Mouse (Mus musculus) heart, embryonic 12.5 days (tissue): Measurements from ENCODE around the gene Ntng1. TPM values are rescaled to one million over a fixed set of nuclear protein-coding genes. Genes with fewer than 3 reads are reported as not detected.

ENCODE experiments used
- ATAC-seq: fragments of 200-750 bp; cut with Nextera tagmentation; 2 replicates; pipeline ENCODE4 v1.8.0; 2017; ENCODE audit warnings: moderate TSS enrichment, moderate library complexity; ENCODE audit not compliant: insufficient number of reproducible peaks, low FRiP score
- H3K27ac ChIP-seq: fragments of 300-500 bp; sonication (generic); 2 replicates; pipeline ENCODE4 v1.5.1; 2016; ENCODE audit warnings: mild to moderate bottlenecking, moderate library complexity; ENCODE audit not compliant: poor library complexity, severe bottlenecking
- H3K27me3 ChIP-seq: fragments of 300-500 bp; sonication (generic); replicated peaks from 2 replicates; pipeline ENCODE4 v1.6.1; 2016; ENCODE audit warnings: mild to moderate bottlenecking, moderate library complexity
- H3K36me3 ChIP-seq: fragments of 300-500 bp; sonication (generic); 2 replicates; pipeline ENCODE4 v1.6.1; 2016; ENCODE audit warnings: mild to moderate bottlenecking, moderate library complexity
- H3K4me1 ChIP-seq: fragments of 300-500 bp; sonication (generic); replicated peaks from 2 replicates; pipeline ENCODE4 v1.6.1; 2016; ENCODE audit warnings: mild to moderate bottlenecking
- H3K4me2 ChIP-seq: fragments of 300-500 bp; sonication (generic); 2 replicates; pipeline ENCODE4 v1.6.1; 2016; ENCODE audit warnings: mild to moderate bottlenecking, moderate library complexity
- H3K4me3 ChIP-seq: fragments of 300-500 bp; sonication (generic); 2 replicates; pipeline ENCODE4 v1.5.1; 2016; ENCODE audit warnings: mild to moderate bottlenecking
- H3K9ac ChIP-seq: fragments of 300-500 bp; sonication (generic); 2 replicates; pipeline ENCODE4 v1.6.1; 2016; ENCODE audit warnings: mild to moderate bottlenecking, moderate library complexity
- H3K9me3 ChIP-seq: fragments of 300-500 bp; sonication (generic); replicated peaks from 2 replicates; pipeline ENCODE4 v1.6.1; 2016; ENCODE audit warnings: mild to moderate bottlenecking, moderate library complexity
- WGBS: fragments of 180-500 bp; shearing (Covaris S2); methylation state at CpG from one replicate; pipeline ENCODE4 v1.1.7; 2016; 5-methylcytosine and 5-hydroxymethylcytosine counted together
- polyA plus RNA-seq: library from polyadenylated mRNA; unstranded; fragments of >200 nt; fragmentation: Nextera tagmentation; extraction: Ambion mirVana; gene quantifications from 2 replicates; pipeline ENCODE4 v1.2.1, GENCODE M21; 2016

Ntng1 gene
- polyA plus RNA-seq, 1 experiment from 2014 or later: 0.26 TPM

GRCm38 (mm10) chr3:110131043-110131891 is 12.5 kb downstream of the Ntng1 start:
- no peaks in the 10 kb centered on the region for H3K27me3 ChIP-seq
- no peak overlapping the region for H3K27ac ChIP-seq
- WGBS: 51% methylated on average over 18 of the region's 18 CpGs
- no peaks in the 10 kb centered on the region for H3K36me3 ChIP-seq
- H3K4me2 ChIP-seq: peak overlapping the region; percentile 39
- no peaks in the 10 kb centered on the region for H3K4me1 ChIP-seq
- no peaks in the 10 kb centered on the region for H3K9me3 ChIP-seq
- ATAC-seq: no peak
- no peak overlapping the region for H3K9ac ChIP-seq
- H3K4me3 ChIP-seq: no peak overlapping the region

GRCm38 (mm10) chr3:110129607-110130006 is 14.2 kb downstream of the Ntng1 start:
- no peak overlapping the region for H3K4me2 ChIP-seq
- no peak overlapping the region for H3K9ac ChIP-seq
- H3K4me1 ChIP-seq: no peaks in the 10 kb centered on the region
- no peak overlapping the region for H3K4me3 ChIP-seq
- H3K36me3 ChIP-seq: no peaks in the 10 kb centered on the region
- no peaks in the 10 kb centered on the region for H3K27me3 ChIP-seq
- H3K27ac ChIP-seq: no peak overlapping the region
- ATAC-seq: no peak
- H3K9me3 ChIP-seq: no peaks in the 10 kb centered on the region
- 58% methylated on average over 6 of the region's 6 CpGs for WGBS

- Histone ChIP-seq H3K4me3 (no peak overlapping the region), H3K27ac (no peak overlapping the region), H3K9ac (no peak overlapping the region), H3K4me1 (no peaks in the 10 kb centered on the region), H3K27me3 (no peaks in the 10 kb centered on the region), H3K4me2 (no peak overlapping the region), H3K36me3 (no peaks in the 10 kb centered on the region), H3K9me3 (no peaks in the 10 kb centered on the region)
- 48% methylated on average over 2 of the region's 2 CpGs for WGBS
- ATAC-seq: no peak
These were observed 37.8 kb downstream of the Ntng1 start for GRCm38 (mm10) chr3:110105982-110106381.

- no peak overlapping the region for H3K4me3 ChIP-seq
- H3K27ac ChIP-seq: no peak overlapping the region
- 73% methylated on average over 2 of the region's 2 CpGs for WGBS
- H3K36me3 ChIP-seq: no peaks in the 10 kb centered on the region
- no peaks in the 10 kb centered on the region for H3K27me3 ChIP-seq
- no peak overlapping the region for H3K9ac ChIP-seq
- H3K4me1 ChIP-seq: no peaks in the 10 kb centered on the region
- ATAC-seq: no peak
- no peaks in the 10 kb centered on the region for H3K9me3 ChIP-seq
- no peak overlapping the region for H3K4me2 ChIP-seq
These were observed 49.4 kb downstream of the Ntng1 start for GRCm38 (mm10) chr3:110094407-110094806.

GRCm38 (mm10) chr3:110094003-110094402 is 49.8 kb downstream of the Ntng1 start:
- Histone ChIP-seq H3K4me1 (no peaks in the 10 kb centered on the region), H3K4me3 (no peak overlapping the region), H3K4me2 (no peak overlapping the region), H3K27ac (no peak overlapping the region), H3K36me3 (no peaks in the 10 kb centered on the region), H3K9me3 (no peaks in the 10 kb centered on the region), H3K9ac (no peak overlapping the region), H3K27me3 (no peaks in the 10 kb centered on the region)
- WGBS: 63% methylated on average over 3 of the region's 3 CpGs
- no peak for ATAC-seq

- Histone ChIP-seq H3K9ac (no peak overlapping the region), H3K9me3 (no peaks in the 10 kb centered on the region), H3K4me2 (no peak overlapping the region), H3K4me1 (no peaks in the 10 kb centered on the region), H3K27ac (no peak overlapping the region), H3K27me3 (no peaks in the 10 kb centered on the region), H3K36me3 (no peaks in the 10 kb centered on the region), H3K4me3 (no peak overlapping the region)
- ATAC-seq: no peak
- 89% methylated on average over 3 of the region's 3 CpGs for WGBS
These were observed 51.3 kb downstream of the Ntng1 start for GRCm38 (mm10) chr3:110092521-110092920.

- Histone ChIP-seq H3K4me3 (no peak overlapping the region), H3K4me1 (no peaks in the 10 kb centered on the region), H3K27ac (no peak overlapping the region), H3K27me3 (no peaks in the 10 kb centered on the region), H3K4me2 (no peak overlapping the region), H3K9me3 (no peaks in the 10 kb centered on the region), H3K9ac (no peak overlapping the region), H3K36me3 (no peaks in the 10 kb centered on the region)
- WGBS: 71% methylated on average over 6 of the region's 6 CpGs
- ATAC-seq: no peak
These were observed 56.6 kb downstream of the Ntng1 start for GRCm38 (mm10) chr3:110087189-110087588.

- no peaks in the 10 kb centered on the region for H3K4me1 ChIP-seq
- no peak overlapping the region for H3K4me2 ChIP-seq
- no peak for ATAC-seq
- WGBS: 46% methylated on average over 2 of the region's 2 CpGs
- H3K36me3 ChIP-seq: no peaks in the 10 kb centered on the region
- H3K4me3 ChIP-seq: no peak overlapping the region
- no peak overlapping the region for H3K27ac ChIP-seq
- H3K9ac ChIP-seq: no peak overlapping the region
- no peaks in the 10 kb centered on the region for H3K27me3 ChIP-seq
- no peaks in the 10 kb centered on the region for H3K9me3 ChIP-seq
These were observed 58.5 kb downstream of the Ntng1 start for GRCm38 (mm10) chr3:110085336-110085735.

- Histone ChIP-seq H3K27ac (no peak overlapping the region), H3K4me3 (no peak overlapping the region), H3K4me1 (0 out of 2 replicates have a peak, but pooled peaks cover 2% of the 10 kb centered on the region), H3K36me3 (no peaks in the 10 kb centered on the region), H3K27me3 (no peaks in the 10 kb centered on the region), H3K9ac (no peak overlapping the region), H3K4me2 (no peak overlapping the region), H3K9me3 (no peaks in the 10 kb centered on the region)
- no peak for ATAC-seq
- WGBS: 83% methylated on average over 6 of the region's 6 CpGs
These were observed 79.0 kb downstream of the Ntng1 start for GRCm38 (mm10) chr3:110064709-110065256.

GRCm38 (mm10) chr3:110055915-110056314 is 87.9 kb downstream of the Ntng1 start:
- Histone ChIP-seq H3K36me3 (no peaks in the 10 kb centered on the region), H3K27ac (no peak overlapping the region), H3K27me3 (no peaks in the 10 kb centered on the region), H3K4me2 (no peak overlapping the region), H3K4me3 (no peak overlapping the region), H3K9ac (no peak overlapping the region), H3K9me3 (0 out of 2 replicates have a peak, but pooled peaks cover 6% of the 10 kb centered on the region), H3K4me1 (no peaks in the 10 kb centered on the region)
- 80% methylated on average over 6 of the region's 6 CpGs for whole genome bisulfite sequencing
- ATAC-seq: no peak

- Histone ChIP-seq H3K36me3 (no peaks in the 10 kb centered on the region), H3K27ac (no peak overlapping the region), H3K9ac (no peak overlapping the region), H3K4me1 (no peaks in the 10 kb centered on the region), H3K4me3 (no peak overlapping the region), H3K4me2 (no peak overlapping the region), H3K27me3 (no peaks in the 10 kb centered on the region), H3K9me3 (0 out of 2 replicates have a peak, but pooled peaks cover 6% of the 10 kb centered on the region)
- 81% methylated on average over 6 of the region's 6 CpGs for WGBS
- ATAC-seq: no peak
These were observed 88.4 kb downstream of the Ntng1 start for GRCm38 (mm10) chr3:110055433-110055832.
